Mouse (Mus musculus): ENCODE results near the gene Bud23. TPM values are rescaled to one million over a fixed set of nuclear protein-coding genes. Genes with fewer than 3 reads are reported as not detected.
"Not testable (repeated sequence)": the region's sequence is repeated elsewhere in the genome, so short reads cannot be mapped to it uniquely, and the experiment has no call there.

Bud23 gene
- polyA plus RNA-seq, 1 experiment from 2014 or later: 63.6 TPM

- Histone ChIP-seq H3K9me3 (replicated peaks) (no peaks in the 10 kb centered on the region), H3K27me3 (replicated peaks) (no peaks in the 10 kb centered on the region), H3K36me3 (peaks cover 16% of the 10 kb centered on the region; the same call in 1 of the 2 replicates), H3K9ac (no peak overlapping the region), H3K4me2 (no peak overlapping the region), H3K27ac (ENCODE audit: poor library complexity, severe bottlenecking) (no peak overlapping the region), H3K4me3 (no peak overlapping the region), H3K4me1 (replicated peaks) (peaks cover 10% of the 10 kb centered on the region)
- no peak for ATAC-seq (ENCODE audit: insufficient number of reproducible peaks, low FRiP score)
- 82% methylated on average over 2 of the region's 2 CpGs for WGBS
Observed at GRCm38 (mm10) chr5:135072061-135072460, 7.3 kb upstream of the Bud23 start.

- Histone ChIP-seq H3K9ac (no peak overlapping the region), H3K4me2 (no peak overlapping the region), H3K27ac (ENCODE audit: poor library complexity, severe bottlenecking) (no peak overlapping the region), H3K4me1 (replicated peaks) (peaks cover 12% of the 10 kb centered on the region), H3K36me3 (peaks cover 30% of the 10 kb centered on the region), H3K4me3 (no peak overlapping the region), H3K9me3 (replicated peaks) (no peaks in the 10 kb centered on the region), H3K27me3 (replicated peaks) (no peaks in the 10 kb centered on the region)
- 71% methylated on average over 3 of the region's 3 CpGs for WGBS
- ATAC-seq (ENCODE audit: insufficient number of reproducible peaks, low FRiP score): no peak
Observed at GRCm38 (mm10) chr5:135070448-135070847, 5.7 kb upstream of the Bud23 start.

DNA sequence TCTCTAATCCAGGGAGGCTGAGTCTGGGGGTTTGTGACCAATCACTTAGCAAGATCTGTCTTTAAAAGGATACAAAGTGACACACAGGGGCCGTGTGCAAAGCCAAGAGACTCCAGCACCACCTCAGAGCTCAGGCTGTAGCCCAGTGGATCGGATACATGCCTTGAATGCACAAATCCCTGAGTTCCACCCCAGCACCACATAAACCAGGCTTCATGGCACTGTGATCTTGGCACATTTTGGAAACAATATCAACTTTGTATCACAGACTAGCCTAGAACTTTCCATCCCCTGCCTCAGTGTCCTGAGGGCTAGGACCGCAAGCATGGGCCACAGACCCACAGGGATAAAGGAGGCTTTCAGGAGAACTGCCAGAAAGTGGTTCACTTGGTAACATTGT, 1.2 kb upstream of the Bud23 start:
- Histone ChIP-seq H3K27me3 (replicated peaks) (no peaks in the 10 kb centered on the region), H3K4me2 (no peak overlapping the region), H3K9me3 (replicated peaks) (no peaks in the 10 kb centered on the region), H3K9ac (no peak overlapping the region), H3K27ac (ENCODE audit: poor library complexity, severe bottlenecking) (no peak overlapping the region), H3K36me3 (peaks cover 37% of the 10 kb centered on the region), H3K4me1 (replicated peaks) (peaks cover 21% of the 10 kb centered on the region), H3K4me3 (no peak overlapping the region)
- ATAC-seq (ENCODE audit: insufficient number of reproducible peaks, low FRiP score): no peak
- WGBS: 89% methylated on average over 3 of the region's 3 CpGs

GRCm38 (mm10) chr5:135064382-135064766, 385 bp downstream of the Bud23 start:
- H3K4me2 ChIP-seq: peak overlapping the region; percentile 94
- H3K9me3 ChIP-seq (replicated peaks): no peaks in the 10 kb centered on the region
- H3K27ac ChIP-seq (ENCODE audit: poor library complexity, severe bottlenecking): no peak overlapping the region
- H3K4me1 ChIP-seq (replicated peaks): peaks cover 21% of the 10 kb centered on the region
- H3K4me3 ChIP-seq: peak overlapping the region; percentile 94
- peaks cover 53% of the 10 kb centered on the region for H3K36me3 ChIP-seq
- peak; percentile 46 for ATAC-seq (ENCODE audit: insufficient number of reproducible peaks, low FRiP score)
- H3K27me3 ChIP-seq (replicated peaks): no peaks in the 10 kb centered on the region
- under 1% methylated on average over 40 of the region's 40 CpGs for WGBS
- peak overlapping the region; percentile 91 for H3K9ac ChIP-seq

- peak within 1 kb of the TSS; percentile 94 for H3K4me2 ChIP-seq
- peak; percentile 98 for ATAC-seq (ENCODE audit: insufficient number of reproducible peaks, low FRiP score)
- H3K9ac ChIP-seq: peak within 1 kb of the TSS; percentile 91
- H3K9me3 ChIP-seq (replicated peaks): no peaks in the 10 kb centered on the region
- H3K4me3 ChIP-seq: peak within 1 kb of the TSS; percentile 94
- H3K36me3 ChIP-seq: peaks cover 59% of the 10 kb centered on the region
- under 1% methylated on average over 52 of the region's 52 CpGs for WGBS
- H3K27me3 ChIP-seq (replicated peaks): no peaks in the 10 kb centered on the region
- no peak within 1 kb of the TSS for H3K27ac ChIP-seq (ENCODE audit: poor library complexity, severe bottlenecking)
- peaks cover 21% of the 10 kb centered on the region for H3K4me1 ChIP-seq (replicated peaks)
Observed at GRCm38 (mm10) chr5:135063629-135064381, 954 bp downstream of the Bud23 start, which contains the start of gene Dnajc30. Dnajc30 (plus strand) TSS chr5:135064202.

DNA sequence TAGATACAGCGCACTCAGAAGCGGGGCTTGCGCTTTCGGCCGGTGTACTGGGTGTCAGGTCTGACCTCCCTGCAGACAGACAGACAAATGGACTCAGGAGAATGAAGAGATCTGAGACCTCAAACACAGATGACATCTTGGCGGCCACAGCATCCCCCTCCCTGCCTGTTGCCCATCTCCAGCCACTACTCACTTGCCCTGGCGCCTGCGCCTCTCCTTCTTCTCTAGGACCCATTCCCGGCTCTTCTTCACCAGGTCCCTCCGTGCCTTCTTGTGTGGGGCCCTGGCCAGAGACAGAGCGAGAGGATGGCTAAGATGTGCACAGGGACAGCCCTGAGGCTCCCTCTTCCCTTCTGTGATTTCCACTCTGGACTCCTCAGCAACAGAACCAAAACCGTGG, 11.4 kb downstream of the Bud23 start:
- ATAC-seq (ENCODE audit: insufficient number of reproducible peaks, low FRiP score): no peak
- Histone ChIP-seq H3K27me3 (replicated peaks) (no peaks in the 10 kb centered on the region), H3K4me3 (no peak overlapping the region), H3K4me1 (replicated peaks) (no peaks in the 10 kb centered on the region), H3K36me3 (peaks cover 93% of the 10 kb centered on the region), H3K9me3 (replicated peaks) (no peaks in the 10 kb centered on the region), H3K4me2 (no peak overlapping the region), H3K27ac (ENCODE audit: poor library complexity, severe bottlenecking) (no peak overlapping the region), H3K9ac (0 out of 2 replicates have a peak overlapping the region, but pooled peaks have one; percentile 6)
- 67% methylated on average over 12 of the region's 12 CpGs for WGBS

- 85% methylated on average over 6 of the region's 6 CpGs for WGBS
- not testable (repeated sequence) for H3K27ac ChIP-seq (ENCODE audit: poor library complexity, severe bottlenecking); H3K4me2 ChIP-seq; H3K9ac ChIP-seq; H3K9me3 ChIP-seq (replicated peaks); H3K4me3 ChIP-seq; H3K27me3 ChIP-seq (replicated peaks); ATAC-seq (ENCODE audit: insufficient number of reproducible peaks, low FRiP score); H3K4me1 ChIP-seq (replicated peaks)
- peaks cover 90% of the 10 kb centered on the region for H3K36me3 ChIP-seq
Observed at GRCm38 (mm10) chr5:135049268-135049667, 15.5 kb downstream of the Bud23 start.

DNA sequence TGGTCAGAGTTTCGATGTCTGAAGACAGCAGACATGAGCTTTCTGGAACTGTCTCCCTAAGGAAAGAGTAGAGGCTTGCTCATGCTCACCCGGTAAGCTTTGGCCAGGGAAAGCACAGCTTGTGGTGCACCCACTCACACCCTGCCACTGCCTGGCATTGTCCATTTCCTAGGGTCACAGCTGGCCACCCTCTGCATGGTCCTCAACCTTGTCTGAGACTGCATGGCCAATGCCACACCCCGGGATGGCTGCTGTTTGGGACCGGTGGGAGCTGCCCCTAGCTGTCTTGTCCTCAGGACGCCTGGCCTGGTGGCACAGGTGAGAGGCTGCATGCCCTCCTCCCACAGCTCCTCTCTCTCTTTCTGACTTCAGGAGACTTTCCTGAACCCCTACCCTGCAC, 16.2 kb downstream of the Bud23 start:
- H3K4me2 ChIP-seq: no peak overlapping the region
- no peak for ATAC-seq (ENCODE audit: insufficient number of reproducible peaks, low FRiP score)
- no peaks in the 10 kb centered on the region for H3K4me1 ChIP-seq (replicated peaks)
- H3K36me3 ChIP-seq: peaks cover 86% of the 10 kb centered on the region
- WGBS: 91% methylated on average over 5 of the region's 5 CpGs
- no peak overlapping the region for H3K27ac ChIP-seq (ENCODE audit: poor library complexity, severe bottlenecking)
- H3K9me3 ChIP-seq (replicated peaks): no peaks in the 10 kb centered on the region
- H3K9ac ChIP-seq: no peak overlapping the region
- no peak overlapping the region for H3K4me3 ChIP-seq
- no peaks in the 10 kb centered on the region for H3K27me3 ChIP-seq (replicated peaks)

GRCm38 (mm10) chr5:135044575-135044974, 20.2 kb downstream of the Bud23 start:
- H3K27ac ChIP-seq (ENCODE audit: poor library complexity, severe bottlenecking): no peak overlapping the region
- H3K27me3 ChIP-seq (replicated peaks): no peaks in the 10 kb centered on the region
- no peak overlapping the region for H3K4me2 ChIP-seq
- 88% methylated on average over 3 of the region's 3 CpGs for WGBS
- peaks cover 15% of the 10 kb centered on the region for H3K4me1 ChIP-seq (replicated peaks)
- no peak for ATAC-seq (ENCODE audit: insufficient number of reproducible peaks, low FRiP score)
- no peak overlapping the region for H3K4me3 ChIP-seq
- H3K9me3 ChIP-seq (replicated peaks): no peaks in the 10 kb centered on the region
- peaks cover 68% of the 10 kb centered on the region for H3K36me3 ChIP-seq
- H3K9ac ChIP-seq: no peak overlapping the region

DNA sequence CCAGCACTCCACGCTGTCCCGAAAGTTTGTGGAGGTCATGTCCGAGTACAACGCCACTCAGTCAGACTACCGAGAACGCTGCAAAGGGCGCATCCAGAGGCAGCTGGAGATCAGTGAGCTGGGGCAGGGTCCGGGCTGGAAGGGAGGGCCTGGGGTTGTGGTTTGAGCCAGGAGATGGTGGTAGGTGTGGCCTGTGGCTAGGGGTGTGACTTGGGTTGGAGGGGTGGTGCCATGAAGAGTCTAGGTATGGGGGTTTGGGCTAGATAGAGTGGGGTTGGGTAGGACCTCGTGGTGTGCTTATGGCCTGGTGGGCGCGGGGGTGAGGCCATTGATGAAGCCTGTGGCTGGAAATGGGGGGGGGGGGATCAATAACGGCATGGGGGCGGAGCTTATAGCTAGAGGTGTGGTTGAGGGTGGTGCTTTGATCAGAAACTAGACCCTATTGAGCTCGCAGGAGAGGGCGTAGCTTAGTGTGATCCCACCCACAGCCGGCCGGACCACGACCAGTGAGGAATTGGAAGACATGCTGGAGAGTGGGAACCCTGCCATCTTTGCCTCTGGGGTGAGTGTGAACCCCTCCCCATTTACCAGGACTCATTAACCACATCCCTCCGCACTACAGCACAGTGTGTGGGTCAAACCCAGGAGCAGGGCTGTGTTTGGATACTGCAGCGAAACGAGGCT, 22.5 kb downstream of the Bud23 start:
- 44% methylated on average over 20 of the region's 21 CpGs for WGBS
- Histone ChIP-seq H3K36me3 (peaks cover 71% of the 10 kb centered on the region), H3K4me2 (peak overlapping the region; percentile 21; the same call in 1 of the 2 replicates)

DNA sequence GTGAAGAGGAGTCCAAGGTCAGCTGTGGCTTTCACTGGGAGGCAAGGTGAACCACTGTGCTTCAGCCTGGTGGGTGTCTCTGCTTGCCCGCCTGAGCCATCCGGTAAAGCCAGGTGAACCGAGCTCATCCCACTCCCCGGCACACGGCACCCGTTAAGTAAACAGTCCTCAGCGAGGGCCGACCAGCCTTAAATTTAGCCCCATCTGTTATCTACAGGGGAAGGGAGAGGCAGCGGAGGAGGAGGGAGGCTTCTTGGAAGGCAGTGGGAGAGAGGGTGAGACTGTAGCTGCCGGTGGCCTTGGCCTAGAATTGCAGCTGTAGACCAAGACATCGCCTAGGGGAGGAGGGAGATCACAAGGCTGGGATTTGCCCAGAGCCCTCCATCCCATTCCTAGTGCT, 24.0 kb downstream of the Bud23 start:
- H3K27ac ChIP-seq (ENCODE audit: poor library complexity, severe bottlenecking): no peak overlapping the region
- no peak overlapping the region for H3K4me2 ChIP-seq
- ATAC-seq (ENCODE audit: insufficient number of reproducible peaks, low FRiP score): no peak
- WGBS: 33% methylated on average over 11 of the region's 11 CpGs
- H3K27me3 ChIP-seq (replicated peaks): no peaks in the 10 kb centered on the region
- peaks cover 18% of the 10 kb centered on the region for H3K4me1 ChIP-seq (replicated peaks)
- H3K4me3 ChIP-seq: no peak overlapping the region
- no peaks in the 10 kb centered on the region for H3K9me3 ChIP-seq (replicated peaks)
- H3K9ac ChIP-seq: peak overlapping the region; percentile 42; the same call in 1 of the 2 replicates
- H3K36me3 ChIP-seq: peaks cover 63% of the 10 kb centered on the region

More for the DNA sequence above, 22.5 kb downstream of the Bud23 start:
- ATAC-seq (ENCODE audit: insufficient number of reproducible peaks, low FRiP score): no peak
- Histone ChIP-seq H3K4me1 (replicated peaks) (peaks cover 18% of the 10 kb centered on the region), H3K27ac (ENCODE audit: poor library complexity, severe bottlenecking) (no peak overlapping the region), H3K27me3 (replicated peaks) (no peaks in the 10 kb centered on the region), H3K9me3 (replicated peaks) (no peaks in the 10 kb centered on the region), H3K9ac (no peak overlapping the region), H3K4me3 (no peak overlapping the region)

Data from heart, embryonic 12.5 days (tissue).